Mouse (Mus musculus): ENCODE results near the gene Rasgef1a. TPM values are rescaled to one million over a fixed set of nuclear protein-coding genes. Genes with fewer than 3 reads are reported as not detected.

Rasgef1a gene
- total RNA-seq (2023) = 1 to 10 TPM; 1.3 to 1.7 TPM

DNA sequence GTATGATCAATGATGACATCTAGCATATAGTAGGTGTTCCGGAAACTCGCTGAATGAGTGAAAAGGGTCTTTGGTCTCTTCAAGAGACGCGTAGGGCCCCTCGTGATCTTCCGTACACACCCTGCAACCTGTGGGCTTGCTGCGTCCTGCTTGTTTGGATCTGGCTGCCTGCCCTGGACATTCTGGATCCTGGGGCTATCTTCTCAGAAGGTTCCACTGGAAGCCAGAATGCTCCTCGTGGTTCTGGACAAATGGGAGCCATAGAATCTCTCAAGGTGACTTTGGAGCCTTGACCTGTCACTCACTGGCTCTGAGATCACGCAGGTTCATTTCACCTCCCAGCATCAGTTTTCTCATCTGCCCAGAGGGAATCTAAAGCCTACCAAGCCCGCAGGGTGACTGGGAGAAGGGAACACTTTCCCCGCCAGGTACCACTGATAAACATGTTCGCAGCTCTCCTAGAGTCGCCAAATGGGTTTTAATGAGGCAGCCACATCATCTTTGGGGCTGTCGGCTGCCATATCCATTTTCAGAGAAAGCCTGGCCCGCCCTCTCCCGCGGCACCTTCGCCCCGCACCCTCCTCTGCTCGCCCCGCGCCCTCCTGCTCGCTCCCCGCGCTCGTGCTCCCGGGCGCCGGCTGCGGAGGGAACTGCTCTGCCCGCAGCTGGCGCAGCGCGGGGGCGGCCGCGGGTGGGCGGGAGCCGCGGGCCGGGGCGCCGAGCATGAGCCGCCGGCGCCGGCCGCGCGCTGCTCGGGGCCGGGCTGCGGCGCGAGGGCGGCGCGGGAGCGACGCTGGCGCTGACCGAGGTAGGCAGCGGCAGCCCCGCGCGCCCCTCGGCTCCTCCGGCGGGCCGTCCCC lies at the start of gene Rasgef1a:
Gene Rasgef1a (plus strand): TSS at position 683 of the 860 bp plus-strand sequence.

DNA sequence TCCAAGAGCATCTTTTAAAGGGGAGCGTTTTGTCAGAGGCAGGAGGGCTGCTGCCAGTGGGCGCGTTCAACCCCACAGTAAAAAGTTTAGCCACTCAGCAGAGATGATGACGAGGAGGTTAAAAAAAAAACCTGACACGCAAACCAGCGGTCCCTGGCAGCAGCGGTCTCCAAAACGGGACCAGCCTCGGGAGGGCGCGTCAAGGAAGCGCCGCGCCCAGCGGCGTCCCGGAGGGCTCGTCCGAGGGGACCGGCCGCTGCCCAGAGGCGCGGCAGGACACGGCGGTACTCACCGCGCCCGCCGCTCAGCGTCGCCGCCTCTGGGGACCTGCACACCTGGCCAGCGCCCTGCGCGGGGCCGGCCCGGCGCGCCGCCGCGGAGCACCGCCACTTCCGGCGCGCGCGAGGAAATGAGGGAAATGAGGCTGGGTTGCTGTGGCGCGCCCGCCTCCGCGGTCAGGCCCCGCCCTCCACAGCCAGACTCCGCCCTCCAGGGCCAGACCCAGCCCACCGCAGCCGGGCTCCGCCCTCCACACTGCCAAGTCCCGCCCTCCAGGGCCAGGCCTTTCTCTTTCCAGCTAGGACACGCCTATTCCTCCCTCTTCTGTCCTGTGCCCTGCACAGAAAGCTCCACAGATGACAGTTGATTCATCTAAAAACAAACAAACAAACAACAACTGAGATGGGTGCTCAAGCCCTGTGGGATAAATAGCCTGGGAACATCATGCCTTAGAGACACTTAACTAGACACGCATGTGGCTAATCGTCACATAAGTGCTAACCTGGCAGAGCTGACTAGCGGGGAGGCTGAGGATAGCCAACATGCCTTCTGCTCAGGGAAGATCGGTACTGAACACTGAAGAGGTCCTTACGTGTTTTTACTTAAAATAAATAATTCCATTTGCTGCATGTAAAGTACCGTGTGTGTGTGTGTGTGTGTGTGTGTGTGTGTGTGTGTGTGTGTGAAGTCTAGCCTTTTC lies 127.8 kb downstream of the Rasgef1a start, which contains the start of gene Csgalnact2:
Gene Csgalnact2 (minus strand): TSS at position 410 of the 979 bp plus-strand sequence.

Other genes with a start within 250 kb of the Rasgef1a start
- 10 to 100 TPM; 16.2 to 19.1 TPM for gene Zfp637, start 170.3 kb upstream of the Rasgef1a start, total RNA-seq (2023)
- gene Zfp239, start 149.3 kb upstream of the Rasgef1a start, total RNA-seq (2023) = 1 to 10 TPM; 1.7 to 4.8 TPM
- 100 to 1,000 TPM; 818 to 840 TPM for gene Hnrnpf, start 111.1 kb upstream of the Rasgef1a start, total RNA-seq (2023)
- not detected for gene Fxyd4, start 73.7 kb upstream of the Rasgef1a start, total RNA-seq (2023)
- 10 to 100 TPM; 13.8 to 16.9 TPM for gene Csgalnact2, start 127.7 kb downstream of the Rasgef1a start, total RNA-seq (2023)
- under 1 TPM; 0.21 to 0.38 TPM for gene Ret, start 186.3 kb downstream of the Rasgef1a start, total RNA-seq (2023)